Comparison of ENCODE assay signal across 34 mouse cellular contexts in the genomic region with DNA sequence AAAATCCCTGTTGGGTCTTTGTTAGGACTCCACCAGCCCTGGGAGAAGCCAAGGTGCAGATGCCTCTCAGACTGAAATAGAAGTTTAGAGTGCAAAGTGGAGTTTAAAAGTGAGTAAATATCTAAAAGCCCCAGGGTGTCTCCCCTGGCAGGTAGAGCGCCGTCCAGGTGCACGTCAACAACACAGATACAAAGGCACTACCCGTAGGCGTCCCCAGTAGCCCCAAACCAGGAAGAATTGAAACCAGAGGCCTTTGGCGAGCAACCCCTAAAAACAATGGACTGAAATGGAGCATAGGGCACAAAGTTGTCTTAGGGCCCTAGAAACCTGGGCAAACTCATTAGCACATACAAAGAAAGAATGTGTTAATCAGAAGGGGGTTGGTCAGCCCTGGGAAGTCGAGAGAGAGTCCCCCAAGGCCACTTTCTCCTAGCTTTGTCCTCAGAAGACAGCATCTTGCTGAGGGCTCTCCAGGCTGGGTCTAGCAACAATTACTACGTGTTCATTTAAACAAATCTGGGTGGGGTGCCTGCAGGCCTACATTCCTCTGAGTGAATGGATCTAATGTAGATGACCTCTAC. TPM values are rescaled to one million over a fixed set of nuclear protein-coding genes. Genes with fewer than 3 reads are reported as not detected.
"Had no signal": no experiment of that assay in that cellular context is flagged by ENCODE, and none has a peak within 500 bp of the region (broad histone marks: within the 10 kb centered on the region; RNA-seq: fewer than 3 reads in every experiment).

No protein-coding gene starts in this region.

- DNase-seq: gastrocnemius, postnatal 14 days; gastrocnemius, postnatal 36 days; heart, adult 18-20 months; heart, postnatal 14 days; heart, postnatal 36 days; kidney, adult 11 months; kidney, adult 2 months; kidney, adult 9 months; kidney, postnatal 14 days; kidney, postnatal 4 days; layer of hippocampus, adult 9-11 months; layer of hippocampus, postnatal 36 days; liver; lung, adult 18-20 months had no signal

- H3K27ac ChIP-seq: heart, embryonic 13.5 days; heart, embryonic 15.5 days; hindbrain, embryonic 13.5 days; hindbrain, embryonic 15.5 days; hindbrain, postnatal 0 days; kidney, embryonic 15.5 days; kidney, postnatal 0 days; layer of hippocampus, adult 2 months; limb, embryonic 10.5 days; limb, embryonic 12.5 days; liver, embryonic 14.5 days had no signal

- H3K9ac ChIP-seq: heart, embryonic 13.5 days; heart, embryonic 15.5 days; hindbrain, embryonic 13.5 days; hindbrain, embryonic 15.5 days; kidney, embryonic 15.5 days; limb, embryonic 12.5 days; liver, embryonic 14.5 days had no signal

- H3K27me3 ChIP-seq: heart, embryonic 15.5 days had no signal

- H3K4me3 ChIP-seq: heart, embryonic 13.5 days; heart, embryonic 15.5 days; hindbrain, embryonic 13.5 days; hindbrain, embryonic 15.5 days; kidney, embryonic 15.5 days; layer of hippocampus, adult 2 months; limb, embryonic 10.5 days; limb, embryonic 12.5 days had no signal

- ATAC-seq: hindbrain, postnatal 0 days; intestine, embryonic 16.5 days had no signal

- H3K4me2 ChIP-seq: heart, embryonic 11.5 days; heart, embryonic 13.5 days; heart, embryonic 15.5 days; hindbrain, embryonic 13.5 days; hindbrain, embryonic 15.5 days; kidney, embryonic 15.5 days; limb, embryonic 12.5 days; liver, embryonic 11.5 days had no signal

- H3K4me1 ChIP-seq: heart, embryonic 13.5 days; heart, embryonic 15.5 days; hindbrain, embryonic 13.5 days; hindbrain, embryonic 15.5 days; kidney, embryonic 15.5 days; limb, embryonic 10.5 days; limb, embryonic 12.5 days had no signal

- H3K36me3 ChIP-seq: heart, embryonic 13.5 days; heart, embryonic 15.5 days; hindbrain, embryonic 13.5 days; hindbrain, embryonic 15.5 days; kidney, embryonic 15.5 days; limb, embryonic 10.5 days; limb, embryonic 12.5 days had no signal

- H3K9me3 ChIP-seq: heart, embryonic 13.5 days; heart, embryonic 15.5 days; hindbrain, embryonic 13.5 days; hindbrain, embryonic 15.5 days; kidney, embryonic 15.5 days; limb, embryonic 10.5 days; limb, embryonic 12.5 days had no signal

RNA-seq across cellular contexts. Expression of a gene that starts 27.3 kb away (rescaled TPM):
- total RNA-seq: gastrocnemius, adult 8-10 months; gastrocnemius, postnatal 14 days; gastrocnemius, postnatal 36 days; heart, adult 18-20 months; heart, postnatal 14 days; heart, postnatal 36 days; hematopoietic stem cell, adult 5-6 weeks had no signal
- polyA plus RNA-seq: gonadal fat pad, adult 2 months; heart, embryonic 13.5 days; heart, embryonic 15.5 days; heart, postnatal 0 days; intestine, embryonic 14.5 days; intestine, embryonic 16.5 days; kidney, adult 2 months; kidney, embryonic 15.5 days; kidney, postnatal 0 days; limb, embryonic 10.5 days; limb, embryonic 12.5 days; liver, embryonic 11.5 days; liver, embryonic 16.5 days had no signal
